Mouse (Mus musculus) spleen, adult 2 months (tissue): ENCODE measurements around the gene Errfi1.

Experiments used
- CTCF ChIP-seq: fragments of 200-500 bp; IDR thresholded peaks from 2 replicates; pipeline ENCODE4 v1.5.1; 2011; ENCODE audit warnings: mild to moderate bottlenecking, inconsistent platforms; ENCODE audit not compliant: insufficient read depth, insufficient read length, insufficient replicate concordance; ENCODE audit errors: extremely low read depth
- POLR2A ChIP-seq: fragments of 200-500 bp; IDR thresholded peaks from 2 replicates; pipeline ENCODE4 v1.6.1; 2011; ENCODE audit warnings: low read depth, low read length, inconsistent platforms

GRCm38 (mm10) chr4:150837458-150837857 is 16.3 kb upstream of the Errfi1 start:
- TF ChIP-seq CTCF: no peak
- TF ChIP-seq POLR2A: no peak
